In genomic region chr4:59444085-59444484, GRCm38 (mm10) we compare ENCODE assay signal across 20 mouse cellular contexts. TPM values are rescaled to one million over a fixed set of nuclear protein-coding genes. Genes with fewer than 3 reads are reported as not detected.
DNase-seq lines count a peak whose midpoint lies in the region; ATAC-seq and TF ChIP-seq lines count a peak whose summit lies in the region.
"Had no signal": no experiment of that assay in that cellular context is flagged by ENCODE, and none has a peak within 500 bp of the region (broad histone marks: within the 10 kb centered on the region; RNA-seq: fewer than 3 reads in every experiment).

No protein-coding gene starts in this region.

- no peak for ATAC-seq in midbrain, embryonic 11.5 days (ENCODE audit: low FRiP score)
- ATAC-seq in midbrain, embryonic 13.5 days = no peak
- ATAC-seq in megakaryocyte, adult 5-6 weeks (ENCODE audit: poor library complexity, severe bottlenecking) = peak; percentile 25; the same call in 1 of the 2 replicates
- ATAC-seq: intestine, embryonic 16.5 days had no signal

- WGBS in midbrain, embryonic 11.5 days = 81% methylated on average over 4 of the region's 4 CpGs
- WGBS in midbrain, embryonic 13.5 days = 77% methylated on average over 4 of the region's 4 CpGs

- peaks cover 7% of the 10 kb centered on the region for H3K27me3 ChIP-seq in midbrain, embryonic 11.5 days (ENCODE audit: control insufficient read depth, insufficient read depth, low read length)
- H3K27me3 ChIP-seq in midbrain, embryonic 13.5 days = peaks cover 12% of the 10 kb centered on the region
- H3K27me3 ChIP-seq: heart, embryonic 15.5 days; kidney, embryonic 15.5 days; lung, embryonic 15.5 days had no signal

- DNase-seq in midbrain, embryonic 11.5 days (ENCODE audit: low spot score, missing footprints) = peak; percentile 78
- peak; percentile 46 to 62 for DNase-seq in thymus, adult 18-20 months
- DNase-seq in left cerebral cortex, adult 2 months (ENCODE audit: extremely low spot score in 1 of 2, low spot score in 2 of 2) = no peak
- no peak for DNase-seq in right cerebral cortex, postnatal 14 days
- DNase-seq in adipocyte (ENCODE audit: low spot score) (no peak), MN1 (ENCODE audit: low spot score) (no peak)
- DNase-seq: adrenal gland, postnatal 10 days; cerebellum, adult 18-20 months; layer of hippocampus, postnatal 36 days; left cerebral cortex, postnatal 4 days; right cerebral cortex, adult 18-20 months had no signal

- H3K4me2 ChIP-seq in midbrain, embryonic 11.5 days = no peak overlapping the region
- H3K4me2 ChIP-seq in midbrain, embryonic 13.5 days (replicated peaks) = no peak overlapping the region
- H3K4me2 ChIP-seq: heart, embryonic 15.5 days; hindbrain, embryonic 13.5 days; kidney, embryonic 15.5 days; lung, embryonic 15.5 days had no signal

- TF ChIP-seq CTCF in left cerebral cortex, adult 2 months (IDR thresholded peaks at IDR 0.05) = no peak

- no peak overlapping the region for H3K9ac ChIP-seq in midbrain, embryonic 11.5 days (ENCODE audit: low read length)
- H3K9ac ChIP-seq in midbrain, embryonic 13.5 days (replicated peaks) = no peak overlapping the region
- H3K9ac ChIP-seq: heart, embryonic 15.5 days; hindbrain, embryonic 13.5 days; kidney, embryonic 15.5 days; lung, embryonic 15.5 days had no signal

- intact Hi-C loops in left cerebral cortex, adult 2 months (cut with DNase I) = no loop called here

- H3K36me3 ChIP-seq in midbrain, embryonic 11.5 days (ENCODE audit: control insufficient read depth, insufficient read depth, low read length) = no peaks in the 10 kb centered on the region
- no peaks in the 10 kb centered on the region for H3K36me3 ChIP-seq in midbrain, embryonic 13.5 days
- H3K36me3 ChIP-seq: G1E; heart, embryonic 15.5 days; hindbrain, embryonic 13.5 days; kidney, embryonic 15.5 days; lung, embryonic 15.5 days had no signal

- no peak overlapping the region for H3K4me3 ChIP-seq in midbrain, embryonic 11.5 days (ENCODE audit: low read depth, low read length)
- no peak overlapping the region for H3K4me3 ChIP-seq in midbrain, embryonic 13.5 days (replicated peaks)
- H3K4me3 ChIP-seq in left cerebral cortex, adult 2 months = no peak overlapping the region
- H3K4me3 ChIP-seq: heart, adult 2 months; heart, embryonic 15.5 days; hindbrain, embryonic 13.5 days; kidney, embryonic 15.5 days; lung, embryonic 15.5 days had no signal

- H3K9me3 ChIP-seq in midbrain, embryonic 11.5 days (ENCODE audit: control insufficient read depth, low read length) = peaks cover 3% of the 10 kb centered on the region; the same call in 1 of the 2 replicates
- no peaks in the 10 kb centered on the region for H3K9me3 ChIP-seq in midbrain, embryonic 13.5 days
- H3K9me3 ChIP-seq: heart, embryonic 15.5 days; hindbrain, embryonic 13.5 days; lung, embryonic 15.5 days had no signal

- no peak overlapping the region for H3K27ac ChIP-seq in midbrain, embryonic 11.5 days (ENCODE audit: low read depth, low read length)
- no peak overlapping the region for H3K27ac ChIP-seq in midbrain, embryonic 13.5 days
- H3K27ac ChIP-seq in left cerebral cortex, adult 2 months = no peak overlapping the region
- H3K27ac ChIP-seq: heart, adult 2 months; heart, embryonic 15.5 days; hindbrain, embryonic 13.5 days; kidney, embryonic 15.5 days; lung, embryonic 15.5 days had no signal

- H3K4me1 ChIP-seq in midbrain, embryonic 11.5 days (ENCODE audit: control insufficient read depth, insufficient read depth, low read length) = no peaks in the 10 kb centered on the region
- no peaks in the 10 kb centered on the region for H3K4me1 ChIP-seq in midbrain, embryonic 13.5 days (replicated peaks)
- H3K4me1 ChIP-seq: hindbrain, embryonic 13.5 days had no signal

RNA-seq across cellular contexts. Expression of gene Susd1, which starts 5.7 kb away (rescaled TPM):
- 1.0 and 1.5 TPM in 2 replicates for polyA plus RNA-seq in midbrain, embryonic 11.5 days (2014; fragmentation: Nextera tagmentation; extraction: Ambion mirVana)
- 1.1 and 1.4 TPM in 2 replicates for polyA plus RNA-seq in midbrain, embryonic 13.5 days (2015; fragmentation: Nextera tagmentation; extraction: Ambion mirVana)
- total RNA-seq in megakaryocyte, adult 5-6 weeks (2015) = 16.3 and 24.0 TPM in 2 replicates
- 33.6 and 33.9 TPM in 2 replicates for total RNA-seq in megakaryocyte, adult 5-6 weeks (2017)
- total RNA-seq in left cerebral cortex, adult 2 months (2021) = 1 to 10 TPM; 7.1 to 7.5 TPM

Comparison
In these comparisons a context has a peak if more than half of its experiments do, and no peak if none do; other contexts are left out.
1. DNase-seq: peak in midbrain, embryonic 11.5 days (single experiment) and thymus, adult 18-20 months (2 of 2); none in left cerebral cortex, adult 2 months (0 of 2), right cerebral cortex, postnatal 14 days (single experiment), adipocyte (single experiment) and MN1 (single experiment).